Mouse (Mus musculus) erythroblast, embryonic 14.5 days (primary cell): Measurements from ENCODE around the gene Hdgfl2.

Experiments used
- GATA1 ChIP-seq: IDR thresholded peaks from 2 replicates; pipeline ENCODE4 v1.6.1; 2012; ENCODE audit warnings: low read length, inconsistent platforms, mixed read lengths
- TAL1 ChIP-seq: IDR thresholded peaks from 3 replicates; pipeline ENCODE4 v1.6.1; 2012; ENCODE audit warnings: low read length, inconsistent platforms, mixed read lengths

DNA sequence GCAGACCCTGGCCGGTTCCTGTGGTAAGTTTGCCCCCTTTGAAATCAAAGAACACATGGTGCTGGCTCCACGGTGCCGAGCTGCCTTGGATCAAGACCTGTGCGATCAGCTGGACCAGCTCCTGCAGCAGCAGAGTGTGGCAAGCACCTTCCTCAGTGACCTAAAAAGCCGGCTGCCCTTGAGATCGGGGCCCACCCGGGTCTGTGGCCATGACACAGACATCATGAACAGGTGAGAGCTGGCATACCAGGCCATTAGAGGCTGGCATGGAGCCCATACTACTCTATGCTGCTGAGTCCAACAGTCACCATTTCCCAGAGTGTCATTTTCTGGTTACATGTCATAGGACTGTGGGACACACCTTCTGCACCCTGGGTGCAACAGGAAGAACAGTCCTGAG lies 17.4 kb upstream of the Hdgfl2 start:
- TF ChIP-seq TAL1 (no peak), GATA1 (no peak)
